8 mouse cellular contexts compared by ENCODE assay signal in genomic region chr10:75585876-75586552, GRCm38 (mm10). TPM values are rescaled to one million over a fixed set of nuclear protein-coding genes. Genes with fewer than 3 reads are reported as not detected.
DNase-seq lines count a peak whose midpoint lies in the region; ATAC-seq lines count a peak whose summit lies in the region.

No protein-coding gene starts in this region.

- 0 out of 4 replicates have a peak overlapping the region, but pooled peaks of 1 of the 2 experiments have one; percentile 4 for H3K4me3 ChIP-seq in heart, embryonic 14.5 days (ENCODE audit: control insufficient read depth in 1 of 2, insufficient read depth in 1 of 2, low read depth in 1 of 2, low read length in 2 of 2)
- no peak overlapping the region for H3K4me3 ChIP-seq in liver, embryonic 11.5 days (ENCODE audit: low read depth, low read length)
- no peak overlapping the region for H3K4me3 ChIP-seq in stomach, embryonic 16.5 days (replicated peaks; ENCODE audit: low read length)

- peak; percentile 92 for DNase-seq in CD4-positive, CD25-positive, alpha-beta regulatory T cell, adult 2 months (ENCODE audit: low read depth, low spot score)
- DNase-seq in brain, embryonic 18.5 days (ENCODE audit: low read depth, low spot score) = peak; percentile 54
- DNase-seq in fibroblast of lung, adult 2 months (ENCODE audit: low read depth) = peak; percentile 54
- DNase-seq in kidney, postnatal 10 days = peak; percentile 94
- DNase-seq in liver, embryonic 11.5 days (ENCODE audit: low spot score) = peak; percentile 81
- DNase-seq in neural tube, embryonic 10.5 days (ENCODE audit: extremely low spot score, low spot score) = peak; percentile 94

- H3K9me3 ChIP-seq in heart, embryonic 14.5 days (ENCODE audit: control insufficient read depth, low read length) = no peaks in the 10 kb centered on the region
- no peaks in the 10 kb centered on the region for H3K9me3 ChIP-seq in liver, embryonic 11.5 days (ENCODE audit: control insufficient read depth, low read length)
- no peaks in the 10 kb centered on the region for H3K9me3 ChIP-seq in stomach, embryonic 16.5 days (replicated peaks; ENCODE audit: control insufficient read depth, low read length)

- peaks cover 19 to 21% of the 10 kb centered on the region in 2 experiments for H3K4me1 ChIP-seq in heart, embryonic 14.5 days (ENCODE audit: control insufficient read depth in 2 of 2, insufficient read depth in 2 of 2, low read length in 2 of 2)
- H3K4me1 ChIP-seq in liver, embryonic 11.5 days (replicated peaks; ENCODE audit: control insufficient read depth, insufficient read depth, low read length) = peaks cover 6% of the 10 kb centered on the region; the same call in 1 of the 2 replicates
- H3K4me1 ChIP-seq in stomach, embryonic 16.5 days (ENCODE audit: control insufficient read depth, insufficient read depth, low read length) = peaks cover 19% of the 10 kb centered on the region

- 19% methylated on average over 20 of the region's 20 CpGs for WGBS in heart, embryonic 14.5 days
- WGBS in liver, embryonic 11.5 days = 20% methylated on average over 20 of the region's 20 CpGs
- 16% methylated on average over 20 of the region's 20 CpGs for WGBS in stomach, embryonic 16.5 days

- H3K36me3 ChIP-seq in heart, embryonic 14.5 days (ENCODE audit: control insufficient read depth, insufficient read depth, low read length) = no peaks in the 10 kb centered on the region
- no peaks in the 10 kb centered on the region for H3K36me3 ChIP-seq in liver, embryonic 11.5 days (ENCODE audit: control insufficient read depth, insufficient read depth, low read length)
- H3K36me3 ChIP-seq in stomach, embryonic 16.5 days (ENCODE audit: control insufficient read depth, insufficient read depth, low read length) = no peaks in the 10 kb centered on the region

- no peak overlapping the region; the same call in 1 of the 2 replicates for H3K9ac ChIP-seq in heart, embryonic 14.5 days (ENCODE audit: low read length)
- H3K9ac ChIP-seq in liver, embryonic 11.5 days (ENCODE audit: low read depth, low read length) = no peak overlapping the region
- H3K9ac ChIP-seq in stomach, embryonic 16.5 days (ENCODE audit: low read length) = peak overlapping the region; percentile 36; the same call in 1 of the 2 replicates

- H3K27me3 ChIP-seq in heart, embryonic 14.5 days (ENCODE audit: control insufficient read depth, insufficient read depth, low read length) = peaks cover 20% of the 10 kb centered on the region; the same call in 1 of the 2 replicates
- no peaks in the 10 kb centered on the region; the same call in 1 of the 2 replicates for H3K27me3 ChIP-seq in liver, embryonic 11.5 days (replicated peaks; ENCODE audit: control insufficient read depth, insufficient read depth, low read length)
- H3K27me3 ChIP-seq in stomach, embryonic 16.5 days (ENCODE audit: control insufficient read depth, insufficient read depth, low read length) = no peaks in the 10 kb centered on the region; the same call in 1 of the 2 replicates

- peak; percentile 31; the same call in 1 of the 2 replicates for ATAC-seq in heart, embryonic 14.5 days (ENCODE audit: insufficient number of reproducible peaks, insufficient read depth, low FRiP score, low read depth)
- ATAC-seq in liver, embryonic 11.5 days (replicated peaks; ENCODE audit: low FRiP score) = no peak
- peak; percentile 48 for ATAC-seq in stomach, embryonic 16.5 days (ENCODE audit: insufficient read depth, low FRiP score)

- no peak overlapping the region for H3K27ac ChIP-seq in heart, embryonic 14.5 days (replicated peaks in 1 of 2; ENCODE audit: control insufficient read depth in 1 of 2, insufficient read depth in 1 of 2, low read depth in 2 of 2, low read length in 2 of 2)
- H3K27ac ChIP-seq in liver, embryonic 11.5 days (ENCODE audit: low read depth, low read length) = no peak overlapping the region
- no peak overlapping the region for H3K27ac ChIP-seq in stomach, embryonic 16.5 days (ENCODE audit: low read length)

- peak overlapping the region; percentile 44 for H3K4me2 ChIP-seq in heart, embryonic 14.5 days (ENCODE audit: low read length)
- H3K4me2 ChIP-seq in liver, embryonic 11.5 days = no peak overlapping the region
- peak overlapping the region; percentile 22 for H3K4me2 ChIP-seq in stomach, embryonic 16.5 days (ENCODE audit: low read depth, low read length)

RNA-seq across cellular contexts. Expression of gene Ggt5, which starts 3.1 kb away (rescaled TPM):
- polyA plus RNA-seq in heart, embryonic 14.5 days (2014; fragmentation: Nextera tagmentation; extraction: Ambion mirVana) = 7.6 and 8.1 TPM in 2 replicates
- polyA plus RNA-seq in liver, embryonic 11.5 days (2014; fragmentation: Nextera tagmentation; extraction: Ambion mirVana) = 0.52 and 1.2 TPM in 2 replicates
- polyA plus RNA-seq in stomach, embryonic 16.5 days (2015; fragmentation: Nextera tagmentation; extraction: Ambion mirVana) = 4.3 and 6.5 TPM in 2 replicates

RNA-seq across cellular contexts. Expression of gene Ggt1, which starts 24.6 kb away (rescaled TPM):
- 0.69 and 1.4 TPM in 2 replicates for polyA plus RNA-seq in heart, embryonic 14.5 days (2014; fragmentation: Nextera tagmentation; extraction: Ambion mirVana)
- 4.2 and 4.9 TPM in 2 replicates for polyA plus RNA-seq in liver, embryonic 11.5 days (2014; fragmentation: Nextera tagmentation; extraction: Ambion mirVana)
- 35.1 and 35.4 TPM in 2 replicates for polyA plus RNA-seq in stomach, embryonic 16.5 days (2015; fragmentation: Nextera tagmentation; extraction: Ambion mirVana)

RNA-seq across cellular contexts. Expression of gene Lrrc75b, which starts 25.9 kb away (rescaled TPM):
- polyA plus RNA-seq in heart, embryonic 14.5 days (2014; fragmentation: Nextera tagmentation; extraction: Ambion mirVana) = 1.1 and 2.7 TPM in 2 replicates
- polyA plus RNA-seq in liver, embryonic 11.5 days (2014; fragmentation: Nextera tagmentation; extraction: Ambion mirVana) = 0.48 and 0.52 TPM in 2 replicates
- 1.2 and 2.0 TPM in 2 replicates for polyA plus RNA-seq in stomach, embryonic 16.5 days (2015; fragmentation: Nextera tagmentation; extraction: Ambion mirVana)

RNA-seq across cellular contexts. Expression of gene Susd2, which starts 57.8 kb away (rescaled TPM):
- 11.7 and 13.3 TPM in 2 replicates for polyA plus RNA-seq in heart, embryonic 14.5 days (2014; fragmentation: Nextera tagmentation; extraction: Ambion mirVana)
- polyA plus RNA-seq in liver, embryonic 11.5 days (2014; fragmentation: Nextera tagmentation; extraction: Ambion mirVana) = 0.91 and 1.5 TPM in 2 replicates
- polyA plus RNA-seq in stomach, embryonic 16.5 days (2015; fragmentation: Nextera tagmentation; extraction: Ambion mirVana) = 16.1 and 18.6 TPM in 2 replicates
